Mouse (Mus musculus): ENCODE measurements around the gene Lix1l. TPM values are rescaled to one million over a fixed set of nuclear protein-coding genes. Genes with fewer than 3 reads are reported as not detected.

Gene Lix1l
- total RNA-seq, 2 experiments from 2014 or later: 18.6 to 20.5 TPM

- no peak for DNase-seq (ENCODE audit: low spot score in 2 of 2)
- intact Hi-C loops (cut with DNase I): no loop called here
These were observed 36.9 kb upstream of the Lix1l start for GRCm38 (mm10) chr3:96563911-96564632.

GRCm38 (mm10) chr3:96564633-96565032 is 36.3 kb upstream of the Lix1l start:
- DNase-seq (ENCODE audit: low spot score in 2 of 2): peak in 1 of 2 experiments; percentile 39
- intact Hi-C loops (cut with DNase I): no loop called here

- DNase-seq (ENCODE audit: low spot score in 2 of 2): no peak
- intact Hi-C loops (cut with DNase I): no loop called here
These were observed 35.8 kb upstream of the Lix1l start for GRCm38 (mm10) chr3:96565105-96565504.

- DNase-seq (ENCODE audit: low spot score in 2 of 2): no peak
- intact Hi-C loops (cut with DNase I): no loop called here
These were observed 34.1 kb upstream of the Lix1l start for GRCm38 (mm10) chr3:96566661-96567450.

GRCm38 (mm10) chr3:96568605-96569004 is 32.3 kb upstream of the Lix1l start:
- intact Hi-C loops (cut with DNase I): no loop called here
- DNase-seq (ENCODE audit: low spot score in 2 of 2): no peak

- DNase-seq (ENCODE audit: low spot score in 2 of 2): no peak
- intact Hi-C loops (cut with DNase I): no loop called here
These were observed 31.4 kb upstream of the Lix1l start for GRCm38 (mm10) chr3:96569506-96569905.

GRCm38 (mm10) chr3:96569966-96570605 is 30.9 kb upstream of the Lix1l start:
- intact Hi-C loops (cut with DNase I): no loop called here
- no peak for DNase-seq (ENCODE audit: low spot score in 2 of 2)

GRCm38 (mm10) chr3:96570643-96571042 is 30.3 kb upstream of the Lix1l start:
- DNase-seq (ENCODE audit: low spot score in 2 of 2): no peak
- intact Hi-C loops (cut with DNase I): no loop called here

- DNase-seq (ENCODE audit: low spot score in 2 of 2): no peak
- intact Hi-C loops (cut with DNase I): no loop called here
These were observed 29.6 kb upstream of the Lix1l start for GRCm38 (mm10) chr3:96571336-96571735.

GRCm38 (mm10) chr3:96571896-96572698 is 28.9 kb upstream of the Lix1l start:
- intact Hi-C loops (cut with DNase I): no loop called here
- no peak for DNase-seq (ENCODE audit: low spot score in 2 of 2)

- intact Hi-C loops (cut with DNase I): loop anchor here (2.0 kb wide), 1 partner anchor 17 kb away; the partner anchor contains the start of gene Txnip
- no peak for DNase-seq (ENCODE audit: low spot score in 2 of 2)
These were observed 27.1 kb upstream of the Lix1l start for GRCm38 (mm10) chr3:96573611-96574511.

- DNase-seq (ENCODE audit: low spot score in 2 of 2): no peak
- intact Hi-C loops (cut with DNase I): loop anchor here (2.0 kb wide), 1 partner anchor 19 kb away; the partner anchor contains the start of gene Txnip
These were observed 25.5 kb upstream of the Lix1l start for GRCm38 (mm10) chr3:96575272-96575984.

- intact Hi-C loops (cut with DNase I): no loop called here
- DNase-seq (ENCODE audit: low spot score in 2 of 2): no peak
These were observed 24.8 kb upstream of the Lix1l start for GRCm38 (mm10) chr3:96576005-96576658.

- intact Hi-C loops (cut with DNase I): no loop called here
These were observed 24.0 kb upstream of the Lix1l start, which contains the start of gene Gm16253 for GRCm38 (mm10) chr3:96576690-96577541. Gene Gm16253 (plus strand): TSS chr3:96576984.

GRCm38 (mm10) chr3:96577566-96577965 is 23.4 kb upstream of the Lix1l start:
- intact Hi-C loops (cut with DNase I): no loop called here
- DNase-seq (ENCODE audit: low spot score in 2 of 2): no peak

More at GRCm38 (mm10) chr3:96576690-96577541, 24.0 kb upstream of the Lix1l start, which contains the start of gene Gm16253:
- peak; percentile 90 to 99 for DNase-seq (ENCODE audit: low spot score in 2 of 2)

- no peak for DNase-seq (ENCODE audit: low spot score in 2 of 2)
- intact Hi-C loops (cut with DNase I): no loop called here
These were observed 22.2 kb upstream of the Lix1l start for GRCm38 (mm10) chr3:96578561-96579238.
